In the genomic region with DNA sequence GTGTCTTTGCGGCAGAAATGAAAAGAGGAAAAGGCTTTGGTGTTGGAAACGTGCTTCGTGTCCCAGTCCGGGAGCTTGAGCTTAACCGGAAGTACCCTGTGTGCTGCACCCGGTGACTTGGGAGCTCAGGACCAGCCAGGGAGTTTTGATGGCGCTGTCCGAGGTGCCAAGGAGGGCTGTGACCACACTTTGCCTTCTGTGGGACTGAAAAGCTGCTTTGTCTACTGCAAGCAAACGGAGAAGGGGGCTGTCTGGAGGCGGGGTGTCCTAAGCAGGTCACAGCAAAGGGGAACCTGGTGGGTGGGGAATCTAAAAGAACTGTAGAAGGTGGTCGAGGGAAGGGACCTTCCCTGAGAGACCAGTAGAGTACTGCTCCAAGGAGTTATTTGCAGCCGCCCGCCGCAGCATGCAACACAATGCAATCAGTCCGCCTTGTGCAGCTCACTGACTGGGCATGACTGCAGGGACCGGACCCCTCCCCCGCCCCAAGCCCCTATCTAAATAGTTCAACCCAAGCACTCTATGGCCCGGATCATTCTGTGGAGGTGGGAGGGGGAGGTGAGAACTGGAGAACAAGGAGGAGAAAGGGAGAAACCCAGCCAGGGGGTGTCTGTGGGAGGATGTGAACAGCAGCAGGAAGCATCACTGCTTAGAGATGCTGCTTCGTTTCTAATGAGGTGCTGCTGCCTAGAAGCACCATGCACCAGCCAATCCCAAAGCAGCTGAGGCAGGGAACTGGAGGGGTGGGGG, we compare ENCODE assay signal across 10 mouse cellular contexts.
DNase-seq lines count a peak whose midpoint lies in the region; ATAC-seq lines count a peak whose summit lies in the region.
"Had no signal": no experiment of that assay in that cellular context is flagged by ENCODE, and none has a peak within 500 bp of the region (broad histone marks: within the 10 kb centered on the region; RNA-seq: fewer than 3 reads in every experiment).

No protein-coding gene starts in this region.

- intact Hi-C loops in gastrocnemius, postnatal 14 days (cut with DNase I; ENCODE audit: low total_unique reads), result no loop called here

- peak; percentile 61 for ATAC-seq in forebrain, embryonic 13.5 days
- ATAC-seq in limb, embryonic 13.5 days (ENCODE audit: low FRiP score, low read depth), result no peak
- ATAC-seq: Patski had no signal

- no peaks in the 10 kb centered on the region for H3K9me3 ChIP-seq in forebrain, embryonic 13.5 days (replicated peaks)
- H3K9me3 ChIP-seq in limb, embryonic 13.5 days, result no peaks in the 10 kb centered on the region
- H3K9me3 ChIP-seq: megakaryocyte, embryonic 14.5 days had no signal

- H3K4me2 ChIP-seq in forebrain, embryonic 13.5 days, result peak overlapping the region; percentile 88
- peak overlapping the region; percentile 50 for H3K4me2 ChIP-seq in limb, embryonic 13.5 days (replicated peaks)

- H3K4me1 ChIP-seq in forebrain, embryonic 13.5 days, result peaks cover 30% of the 10 kb centered on the region
- peaks cover 25% of the 10 kb centered on the region for H3K4me1 ChIP-seq in limb, embryonic 13.5 days

- H3K4me3 ChIP-seq in forebrain, embryonic 13.5 days, result peak overlapping the region; percentile 51
- H3K4me3 ChIP-seq in limb, embryonic 13.5 days, result peak overlapping the region; percentile 15
- H3K4me3 ChIP-seq: megakaryocyte, embryonic 14.5 days had no signal

- H3K36me3 ChIP-seq in forebrain, embryonic 13.5 days (ENCODE audit: poor library complexity, severe bottlenecking), result no peaks in the 10 kb centered on the region
- H3K36me3 ChIP-seq in limb, embryonic 13.5 days, result no peaks in the 10 kb centered on the region

- WGBS in forebrain, embryonic 13.5 days, result 1% methylated on average over 19 of the region's 19 CpGs
- 5% methylated on average over 19 of the region's 19 CpGs for WGBS in limb, embryonic 13.5 days

- peaks cover 42% of the 10 kb centered on the region for H3K27me3 ChIP-seq in forebrain, embryonic 13.5 days
- H3K27me3 ChIP-seq in limb, embryonic 13.5 days, result peaks cover 78% of the 10 kb centered on the region

- H3K27ac ChIP-seq in forebrain, embryonic 13.5 days, result peak overlapping the region; percentile 54
- H3K27ac ChIP-seq in limb, embryonic 13.5 days, result no peak overlapping the region

- peak; percentile 51 for DNase-seq in layer of hippocampus, adult 9-11 months
- DNase-seq in layer of hippocampus, postnatal 25 days (ENCODE audit: extremely low spot score in 1 of 2, low spot score in 1 of 2), result no peak
- peak; percentile 39 for DNase-seq in right cerebral cortex, postnatal 4 days
- no peak for DNase-seq in thymus, postnatal 25 days
- no peak for DNase-seq in gastrocnemius, postnatal 14 days
- no peak for DNase-seq in spleen, adult 12 weeks (ENCODE audit: low spot score)

- peak overlapping the region; percentile 66 for H3K9ac ChIP-seq in forebrain, embryonic 13.5 days
- H3K9ac ChIP-seq in limb, embryonic 13.5 days, result no peak overlapping the region

Comparison
In these comparisons a context has a peak if more than half of its experiments do, and no peak if none do; other contexts are left out.
1. DNase-seq: peak in layer of hippocampus, adult 9-11 months (single experiment) and right cerebral cortex, postnatal 4 days (single experiment); none in layer of hippocampus, postnatal 25 days (0 of 2), thymus, postnatal 25 days (single experiment), gastrocnemius, postnatal 14 days (single experiment) and spleen, adult 12 weeks (single experiment).